18 mouse cellular contexts compared by ENCODE assay signal in the genomic region with DNA sequence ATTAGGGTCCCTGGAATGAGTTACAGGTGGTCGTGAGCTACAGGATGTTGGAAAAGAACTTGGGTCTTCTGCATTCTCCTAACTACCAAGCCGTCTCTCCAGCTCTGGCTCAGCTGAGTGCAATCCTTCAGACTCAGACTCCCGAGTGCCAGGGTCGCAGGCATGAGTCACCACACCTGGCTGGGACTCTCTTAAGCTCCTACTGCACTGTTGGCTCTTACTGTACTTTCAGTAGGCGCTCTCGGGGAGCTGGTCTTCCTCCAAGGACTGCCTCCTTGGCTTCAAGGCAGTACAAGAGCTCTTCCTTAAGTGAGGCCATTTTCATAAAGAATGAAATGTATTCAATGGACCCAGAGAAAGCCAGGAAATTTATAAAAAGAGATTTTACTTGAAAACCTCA. TPM values are rescaled to one million over a fixed set of nuclear protein-coding genes. Genes with fewer than 3 reads are reported as not detected.
DNase-seq lines count a peak whose midpoint lies in the region; ATAC-seq and TF ChIP-seq lines count a peak whose summit lies in the region.
"Had no signal": no experiment of that assay in that cellular context is flagged by ENCODE, and none has a peak within 500 bp of the region (broad histone marks: within the 10 kb centered on the region; RNA-seq: fewer than 3 reads in every experiment).

No protein-coding gene starts in this region.

- peak; percentile 51 for DNase-seq in cerebellum, adult 9-10 months
- no peak for DNase-seq in cerebellum, postnatal 4 days (ENCODE audit: low spot score in 2 of 2)
- DNase-seq in right cerebral cortex, adult 18-20 months, result peak; percentile 58
- DNase-seq in right cerebral cortex, postnatal 10 days (ENCODE audit: low spot score in 2 of 2), result no peak
- DNase-seq in adrenal gland, postnatal 25 days, result peak; percentile 61
- DNase-seq in stomach, postnatal 0 days (ENCODE audit: low spot score), result peak; percentile 28
- no peak for DNase-seq in neural tube, embryonic 10.5 days (ENCODE audit: extremely low spot score, low spot score)
- DNase-seq: cerebellum, postnatal 36 days; forebrain, postnatal 0 days; gastrocnemius, postnatal 25 days; heart, postnatal 10 days; left cerebral cortex, postnatal 4 days; lung, embryonic 14.5 days; thymus, adult 2 months had no signal

- no peak for TF ChIP-seq CTCF in stomach, postnatal 0 days (IDR thresholded peaks at IDR 0.05; ENCODE audit: low read depth)

- H3K9me3 ChIP-seq in stomach, postnatal 0 days (ENCODE audit: control insufficient read depth, low read length), result no peaks in the 10 kb centered on the region
- H3K9me3 ChIP-seq: heart, embryonic 10.5 days; hindbrain, embryonic 13.5 days; intestine, embryonic 15.5 days had no signal

- no peaks in the 10 kb centered on the region for H3K27me3 ChIP-seq in stomach, postnatal 0 days (ENCODE audit: control insufficient read depth, insufficient read depth, low read length)
- H3K27me3 ChIP-seq: hindbrain, embryonic 13.5 days; intestine, embryonic 15.5 days had no signal

- peak overlapping the region; percentile 83 for H3K27ac ChIP-seq in stomach, postnatal 0 days (replicated peaks)
- H3K27ac ChIP-seq: hindbrain, embryonic 13.5 days; intestine, embryonic 15.5 days had no signal

- H3K36me3 ChIP-seq in stomach, postnatal 0 days (ENCODE audit: control insufficient read depth, insufficient read depth, low read length), result peaks cover 9% of the 10 kb centered on the region

- no peak for TF ChIP-seq EP300 in stomach, postnatal 0 days (optimal IDR thresholded peaks at IDR 0.05)

- H3K9ac ChIP-seq in stomach, postnatal 0 days (ENCODE audit: low read length), result no peak overlapping the region
- H3K9ac ChIP-seq: forebrain, postnatal 0 days; hindbrain, embryonic 13.5 days; intestine, embryonic 15.5 days; lung, embryonic 14.5 days had no signal

- ATAC-seq in stomach, postnatal 0 days (ENCODE audit: low FRiP score, low TSS enrichment), result 0 out of 2 replicates have a peak, but pooled peaks have one; percentile 46
- no peak for ATAC-seq in erythroblast, adult 5-6 weeks (replicated peaks; ENCODE audit: low FRiP score, poor library complexity, severe bottlenecking)
- ATAC-seq: forebrain, postnatal 0 days; intestine, embryonic 15.5 days had no signal

- WGBS in stomach, postnatal 0 days, result 55% methylated on average over 6 of the region's 6 CpGs

- no peaks in the 10 kb centered on the region for H3K4me1 ChIP-seq in stomach, postnatal 0 days (replicated peaks; ENCODE audit: control insufficient read depth, insufficient read depth)
- H3K4me1 ChIP-seq: heart, embryonic 10.5 days; hindbrain, embryonic 13.5 days; intestine, embryonic 15.5 days had no signal

- no peak overlapping the region for H3K4me2 ChIP-seq in stomach, postnatal 0 days (replicated peaks; ENCODE audit: low read depth)
- H3K4me2 ChIP-seq: hindbrain, embryonic 13.5 days; intestine, embryonic 15.5 days; lung, embryonic 14.5 days had no signal

- no peak overlapping the region for H3K4me3 ChIP-seq in stomach, postnatal 0 days (ENCODE audit: low read depth, low read length)
- H3K4me3 ChIP-seq: heart, embryonic 10.5 days; hindbrain, embryonic 13.5 days; intestine, embryonic 15.5 days had no signal

RNA-seq across cellular contexts. Expression of a gene that starts 59.3 kb away (rescaled TPM):
- 22.9 and 31.3 TPM in 2 replicates for total RNA-seq in adrenal gland, postnatal 25 days (2021)
- polyA plus RNA-seq in stomach, postnatal 0 days (2015; fragmentation: Nextera tagmentation; extraction: Ambion mirVana), result 8.9 and 9.0 TPM in 2 replicates
- 0.19 and 0.42 TPM in 2 replicates for total RNA-seq in erythroblast, adult 5-6 weeks (2015; ENCODE audit: low replicate concordance)
- total RNA-seq in erythroblast, adult 5-6 weeks (2017; ENCODE audit: low replicate concordance), result 0.60 and 0.84 TPM in 2 replicates

RNA-seq across cellular contexts. Expression of a gene that starts 59.4 kb away (rescaled TPM):
- total RNA-seq in adrenal gland, postnatal 25 days (2021), result 46.9 TPM in 2 replicates
- polyA plus RNA-seq in stomach, postnatal 0 days (2015; fragmentation: Nextera tagmentation; extraction: Ambion mirVana), result 29.5 TPM in 2 replicates
- 13.6 and 14.2 TPM in 2 replicates for total RNA-seq in erythroblast, adult 5-6 weeks (2015; ENCODE audit: low replicate concordance)
- total RNA-seq in erythroblast, adult 5-6 weeks (2017; ENCODE audit: low replicate concordance), result 14.8 and 30.1 TPM in 2 replicates

Comparison
In these comparisons a context has a peak if more than half of its experiments do, and no peak if none do; other contexts are left out.
1. DNase-seq: peak in cerebellum, adult 9-10 months (single experiment), right cerebral cortex, adult 18-20 months (single experiment), adrenal gland, postnatal 25 days (single experiment) and stomach, postnatal 0 days (single experiment); none in cerebellum, postnatal 4 days (0 of 2), right cerebral cortex, postnatal 10 days (0 of 2) and neural tube, embryonic 10.5 days (single experiment).
2. RNA of a gene that starts 59.3 kb away (total RNA-seq): 22.9 to 31.3 TPM in adrenal gland, postnatal 25 days; 0.19 to 0.84 TPM in erythroblast, adult 5-6 weeks; every median in the first group is over 10 times any median in the second.